Mouse (Mus musculus): ENCODE results near the gene Nfia. TPM values are rescaled to one million over a fixed set of nuclear protein-coding genes. Genes with fewer than 3 reads are reported as not detected.

Nfia gene
- polyA plus RNA-seq, 1 experiment from 2014 or later: 78.4 TPM

DNA sequence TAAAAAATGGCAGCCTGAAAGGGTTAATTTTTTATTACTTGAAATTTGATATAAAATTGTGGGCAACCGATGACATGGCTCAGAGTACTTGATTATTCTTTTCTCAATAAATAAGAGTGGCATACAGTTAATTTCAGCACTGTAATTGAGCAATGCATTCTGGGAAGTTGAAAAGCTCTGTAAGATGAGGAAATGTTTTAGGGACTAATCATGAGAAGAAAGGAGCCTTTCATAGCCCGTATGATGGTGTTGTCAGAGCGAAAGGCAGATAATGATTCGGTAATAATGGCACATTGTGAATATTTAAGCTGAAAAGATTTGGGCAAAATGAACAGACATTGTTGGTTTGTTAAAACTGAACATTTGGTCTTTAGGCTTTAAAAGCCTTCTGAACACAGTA, 133.3 kb downstream of the Nfia start:
- Histone ChIP-seq H3K4me1 (ENCODE audit: control insufficient read depth, insufficient read depth, low read length) (peaks cover 3% of the 10 kb centered on the region; the same call in 1 of the 2 replicates), H3K27me3 (ENCODE audit: control insufficient read depth, insufficient read depth, low read length) (no peaks in the 10 kb centered on the region), H3K36me3 (ENCODE audit: control insufficient read depth, insufficient read depth, low read length) (no peaks in the 10 kb centered on the region), H3K9ac (replicated peaks; ENCODE audit: low read depth, low read length) (no peak overlapping the region), H3K4me3 (ENCODE audit: low read depth, low read length) (no peak overlapping the region), H3K4me2 (replicated peaks; ENCODE audit: low read depth, low read length) (no peak overlapping the region), H3K27ac (ENCODE audit: low read length) (no peak overlapping the region), H3K9me3 (ENCODE audit: control insufficient read depth, low read depth, low read length) (no peaks in the 10 kb centered on the region)
- 69% methylated on average over 4 of the region's 4 CpGs for WGBS
- ATAC-seq (ENCODE audit: insufficient number of reproducible peaks, insufficient read depth, low FRiP score, low read depth): no peak

DNA sequence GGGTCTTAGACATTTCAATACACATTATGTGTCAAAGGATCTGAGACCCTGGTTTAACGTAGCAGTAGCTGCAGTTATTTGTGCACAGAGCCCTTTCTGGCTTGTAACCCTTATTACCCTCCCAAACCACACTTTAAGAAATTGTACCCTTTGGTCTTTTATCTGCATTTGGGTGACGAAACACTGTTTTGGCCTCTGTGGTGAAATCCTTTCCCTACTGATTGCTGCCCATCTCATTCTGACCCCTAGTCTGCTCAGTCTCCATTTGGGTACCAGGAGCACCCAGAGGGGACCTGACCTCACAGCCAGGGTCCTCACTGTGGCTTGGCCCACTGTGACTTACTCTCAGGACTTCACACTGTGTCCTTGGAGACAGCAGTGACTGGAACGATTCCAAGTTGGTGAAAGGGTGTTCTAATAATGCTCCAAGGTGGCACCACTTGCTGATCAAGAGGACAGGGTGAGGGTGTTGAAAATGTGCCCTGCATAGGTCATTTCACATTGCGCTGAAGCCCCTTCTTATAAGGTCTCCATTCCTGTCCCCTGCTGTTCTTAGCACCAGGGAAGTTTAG, 136.1 kb downstream of the Nfia start:
- no peak for ATAC-seq (ENCODE audit: insufficient number of reproducible peaks, insufficient read depth, low FRiP score, low read depth)
- H3K27me3 ChIP-seq (ENCODE audit: control insufficient read depth, insufficient read depth, low read length): no peaks in the 10 kb centered on the region
- no peak overlapping the region for H3K4me2 ChIP-seq (replicated peaks; ENCODE audit: low read depth, low read length)
- H3K4me1 ChIP-seq (ENCODE audit: control insufficient read depth, insufficient read depth, low read length): peaks cover 3% of the 10 kb centered on the region; the same call in 1 of the 2 replicates
- H3K27ac ChIP-seq (ENCODE audit: low read length): no peak overlapping the region
- no peaks in the 10 kb centered on the region for H3K36me3 ChIP-seq (ENCODE audit: control insufficient read depth, insufficient read depth, low read length)
- no peak overlapping the region for H3K4me3 ChIP-seq (ENCODE audit: low read depth, low read length)
- no peak overlapping the region for H3K9ac ChIP-seq (replicated peaks; ENCODE audit: low read depth, low read length)
- H3K9me3 ChIP-seq (ENCODE audit: control insufficient read depth, low read depth, low read length): no peaks in the 10 kb centered on the region
- WGBS: 76% methylated on average over 4 of the region's 4 CpGs

DNA sequence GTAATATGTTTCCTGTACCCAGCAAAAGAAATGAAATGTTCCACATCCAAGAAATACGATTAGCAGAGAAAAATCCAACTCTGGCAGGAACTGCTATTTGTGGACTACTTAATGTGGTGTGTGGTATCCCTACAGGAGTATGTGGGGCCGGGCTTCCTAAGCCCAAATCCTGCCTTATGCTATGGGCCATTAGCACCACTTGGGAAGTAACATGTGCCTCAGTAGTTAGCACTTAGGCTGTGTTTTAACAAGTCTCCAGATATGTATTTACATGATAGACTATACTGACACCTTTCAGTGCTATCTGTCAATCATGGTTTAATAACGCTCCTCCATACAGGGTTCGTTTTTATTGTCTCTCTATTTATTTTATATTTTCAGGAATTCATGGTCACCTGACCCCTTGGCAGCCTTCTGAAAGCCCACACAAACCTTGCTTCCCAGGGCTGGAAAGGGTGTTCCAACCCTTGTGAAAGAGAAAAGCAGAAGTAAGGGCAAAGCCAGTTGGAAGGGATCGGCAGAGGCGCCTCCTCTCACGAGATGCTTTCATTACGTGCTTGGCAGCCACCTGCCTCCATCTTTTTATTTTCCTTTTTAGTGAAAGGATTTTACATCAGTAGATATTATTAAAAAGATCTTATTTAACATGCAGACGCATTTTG, 137.7 kb downstream of the Nfia start:
- Histone ChIP-seq H3K27me3 (ENCODE audit: control insufficient read depth, insufficient read depth, low read length) (no peaks in the 10 kb centered on the region), H3K4me3 (ENCODE audit: low read depth, low read length) (no peak overlapping the region), H3K9me3 (ENCODE audit: control insufficient read depth, low read depth, low read length) (no peaks in the 10 kb centered on the region), H3K27ac (ENCODE audit: low read length) (no peak overlapping the region), H3K36me3 (ENCODE audit: control insufficient read depth, insufficient read depth, low read length) (no peaks in the 10 kb centered on the region), H3K4me2 (replicated peaks; ENCODE audit: low read depth, low read length) (no peak overlapping the region), H3K9ac (replicated peaks; ENCODE audit: low read depth, low read length) (no peak overlapping the region), H3K4me1 (ENCODE audit: control insufficient read depth, insufficient read depth, low read length) (peaks cover 3% of the 10 kb centered on the region; the same call in 1 of the 2 replicates)
- no peak for ATAC-seq (ENCODE audit: insufficient number of reproducible peaks, insufficient read depth, low FRiP score, low read depth)
- WGBS: 86% methylated on average over 9 of the region's 9 CpGs

DNA sequence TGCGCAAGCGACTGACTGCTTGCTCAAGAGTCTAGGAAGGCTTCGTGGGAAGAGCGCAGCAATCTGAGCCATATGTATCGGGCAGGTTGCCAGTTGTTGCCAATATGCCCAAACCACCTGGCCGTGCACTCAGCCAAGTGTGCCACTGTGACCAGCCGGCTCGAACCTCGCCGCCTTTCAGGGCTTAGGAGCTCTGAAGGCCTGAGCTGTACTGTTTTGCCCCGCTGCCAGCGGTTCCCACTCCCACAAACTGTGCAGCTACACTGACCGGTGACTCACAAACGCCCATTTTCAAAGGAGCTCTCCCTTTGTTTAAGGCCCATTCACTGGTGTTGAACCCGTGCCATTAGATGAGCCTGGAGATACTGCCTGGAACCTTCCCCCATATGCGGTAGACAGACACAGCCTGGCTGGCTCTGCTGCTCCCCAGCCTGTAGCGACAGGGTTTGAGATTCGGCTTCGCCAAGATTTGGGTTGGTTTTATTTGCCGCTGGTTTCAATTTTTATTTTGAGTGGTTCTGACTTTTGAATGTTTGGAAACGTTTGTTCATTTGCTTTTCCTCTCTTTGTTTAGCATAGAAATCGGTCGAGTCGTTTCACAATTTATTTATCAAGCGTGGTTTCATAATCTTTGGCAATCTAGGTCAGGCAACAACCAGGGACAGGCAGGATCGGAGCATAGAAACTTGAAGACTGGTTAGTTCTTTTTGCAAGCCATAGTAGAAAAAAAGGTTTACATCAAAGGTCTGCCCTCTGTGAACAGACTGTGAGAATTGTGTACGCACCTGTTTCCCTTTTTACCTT, 138.4 kb downstream of the Nfia start:
- Histone ChIP-seq H3K27ac (ENCODE audit: low read length) (no peak overlapping the region), H3K4me3 (ENCODE audit: low read depth, low read length) (no peak overlapping the region), H3K4me2 (replicated peaks; ENCODE audit: low read depth, low read length) (no peak overlapping the region)

DNA sequence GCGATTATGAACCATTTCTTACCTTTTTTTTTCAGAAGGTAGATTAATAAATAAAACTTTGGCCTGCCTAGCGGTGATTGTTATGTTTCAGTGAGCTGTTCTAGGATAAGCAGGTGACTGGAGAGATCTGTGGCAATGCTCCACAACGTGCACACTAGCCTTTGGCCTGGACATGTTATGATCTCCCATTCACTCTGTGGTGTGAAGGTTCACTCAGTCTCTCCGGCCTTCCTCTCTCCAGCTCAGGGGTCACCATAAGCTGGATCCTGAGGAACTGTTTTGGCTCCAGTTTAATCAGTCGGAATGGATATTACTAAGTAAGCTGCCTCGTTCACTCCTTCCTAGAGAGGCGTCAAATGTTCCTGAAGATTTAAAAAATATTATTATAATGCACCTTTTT, 139.2 kb downstream of the Nfia start:
- no peaks in the 10 kb centered on the region for H3K9me3 ChIP-seq (ENCODE audit: control insufficient read depth, low read depth, low read length)
- 87% methylated on average over 7 of the region's 7 CpGs for WGBS
- ATAC-seq (ENCODE audit: insufficient number of reproducible peaks, insufficient read depth, low FRiP score, low read depth): no peak

More for the DNA sequence above, 138.4 kb downstream of the Nfia start:
- Histone ChIP-seq H3K9ac (replicated peaks; ENCODE audit: low read depth, low read length) (no peak overlapping the region), H3K4me1 (ENCODE audit: control insufficient read depth, insufficient read depth, low read length) (peaks cover 3% of the 10 kb centered on the region; the same call in 1 of the 2 replicates), H3K27me3 (ENCODE audit: control insufficient read depth, insufficient read depth, low read length) (no peaks in the 10 kb centered on the region), H3K36me3 (ENCODE audit: control insufficient read depth, insufficient read depth, low read length) (no peaks in the 10 kb centered on the region), H3K9me3 (ENCODE audit: control insufficient read depth, low read depth, low read length) (no peaks in the 10 kb centered on the region)
- ATAC-seq (ENCODE audit: insufficient number of reproducible peaks, insufficient read depth, low FRiP score, low read depth): no peak
- WGBS: 91% methylated on average over 27 of the region's 27 CpGs

DNA sequence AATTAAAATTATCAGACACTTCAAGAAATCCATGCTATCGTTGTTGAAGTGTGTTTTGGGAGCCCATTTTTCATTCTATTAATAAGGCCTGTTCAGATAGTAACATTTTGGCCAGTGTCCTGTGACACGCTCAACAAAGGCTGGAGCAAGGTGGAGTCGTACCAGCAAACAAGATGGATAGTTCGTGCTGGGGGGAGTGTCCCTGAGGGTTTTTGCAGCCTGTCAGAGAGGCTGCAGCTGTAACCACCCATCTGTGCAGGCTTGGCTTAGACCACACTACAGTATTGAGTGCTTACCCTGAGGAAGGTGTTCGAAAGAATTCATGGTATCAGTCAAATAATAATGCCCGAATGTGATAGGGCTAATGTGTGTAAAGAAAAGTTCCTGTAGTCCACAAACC, 139.6 kb downstream of the Nfia start:
- Histone ChIP-seq H3K4me3 (ENCODE audit: low read depth, low read length) (no peak overlapping the region), H3K27me3 (ENCODE audit: control insufficient read depth, insufficient read depth, low read length) (no peaks in the 10 kb centered on the region), H3K36me3 (ENCODE audit: control insufficient read depth, insufficient read depth, low read length) (no peaks in the 10 kb centered on the region), H3K9ac (replicated peaks; ENCODE audit: low read depth, low read length) (no peak overlapping the region), H3K4me2 (replicated peaks; ENCODE audit: low read depth, low read length) (no peak overlapping the region), H3K27ac (ENCODE audit: low read length) (no peak overlapping the region), H3K4me1 (ENCODE audit: control insufficient read depth, insufficient read depth, low read length) (peaks cover 3% of the 10 kb centered on the region; the same call in 1 of the 2 replicates), H3K9me3 (ENCODE audit: control insufficient read depth, low read depth, low read length) (no peaks in the 10 kb centered on the region)
- WGBS: 70% methylated on average over 6 of the region's 6 CpGs
- ATAC-seq (ENCODE audit: insufficient number of reproducible peaks, insufficient read depth, low FRiP score, low read depth): no peak

More for the DNA sequence above, 139.2 kb downstream of the Nfia start:
- H3K9ac ChIP-seq (replicated peaks; ENCODE audit: low read depth, low read length): no peak overlapping the region
- no peak overlapping the region for H3K4me3 ChIP-seq (ENCODE audit: low read depth, low read length)
- no peaks in the 10 kb centered on the region for H3K36me3 ChIP-seq (ENCODE audit: control insufficient read depth, insufficient read depth, low read length)
- no peak overlapping the region for H3K27ac ChIP-seq (ENCODE audit: low read length)
- no peaks in the 10 kb centered on the region for H3K27me3 ChIP-seq (ENCODE audit: control insufficient read depth, insufficient read depth, low read length)
- H3K4me2 ChIP-seq (replicated peaks; ENCODE audit: low read depth, low read length): no peak overlapping the region
- peaks cover 3% of the 10 kb centered on the region; the same call in 1 of the 2 replicates for H3K4me1 ChIP-seq (ENCODE audit: control insufficient read depth, insufficient read depth, low read length)

DNA sequence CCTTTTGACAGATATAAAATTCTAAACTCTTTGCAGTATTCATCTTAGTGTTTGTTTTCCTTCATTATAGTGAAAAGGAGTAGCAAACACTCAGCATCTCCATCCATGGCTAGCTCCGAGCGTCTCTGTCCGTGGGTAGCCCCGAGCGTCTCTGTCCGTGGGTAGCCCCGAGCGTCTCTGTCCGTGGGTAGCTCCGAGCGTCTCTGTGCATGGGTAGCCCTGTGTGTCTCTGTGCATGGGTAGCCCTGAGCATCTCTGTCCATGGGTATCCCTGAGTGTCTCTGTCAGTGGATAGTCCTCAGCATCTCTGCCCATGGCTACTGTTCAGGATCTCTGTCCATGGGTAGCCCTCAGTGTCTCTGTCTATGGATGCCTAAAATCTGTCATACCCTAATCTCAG, 140.0 kb downstream of the Nfia start:
- H3K9me3 ChIP-seq (ENCODE audit: control insufficient read depth, low read depth, low read length): no peaks in the 10 kb centered on the region
- no peak overlapping the region for H3K4me3 ChIP-seq (ENCODE audit: low read depth, low read length)
- H3K4me2 ChIP-seq (replicated peaks; ENCODE audit: low read depth, low read length): no peak overlapping the region
- H3K4me1 ChIP-seq (ENCODE audit: control insufficient read depth, insufficient read depth, low read length): peaks cover 3% of the 10 kb centered on the region; the same call in 1 of the 2 replicates
- ATAC-seq (ENCODE audit: insufficient number of reproducible peaks, insufficient read depth, low FRiP score, low read depth): no peak
- H3K27ac ChIP-seq (ENCODE audit: low read length): no peak overlapping the region
- WGBS: 97% methylated on average over 11 of the region's 11 CpGs
- no peaks in the 10 kb centered on the region for H3K36me3 ChIP-seq (ENCODE audit: control insufficient read depth, insufficient read depth, low read length)
- H3K9ac ChIP-seq (replicated peaks; ENCODE audit: low read depth, low read length): no peak overlapping the region
- no peaks in the 10 kb centered on the region for H3K27me3 ChIP-seq (ENCODE audit: control insufficient read depth, insufficient read depth, low read length)

DNA sequence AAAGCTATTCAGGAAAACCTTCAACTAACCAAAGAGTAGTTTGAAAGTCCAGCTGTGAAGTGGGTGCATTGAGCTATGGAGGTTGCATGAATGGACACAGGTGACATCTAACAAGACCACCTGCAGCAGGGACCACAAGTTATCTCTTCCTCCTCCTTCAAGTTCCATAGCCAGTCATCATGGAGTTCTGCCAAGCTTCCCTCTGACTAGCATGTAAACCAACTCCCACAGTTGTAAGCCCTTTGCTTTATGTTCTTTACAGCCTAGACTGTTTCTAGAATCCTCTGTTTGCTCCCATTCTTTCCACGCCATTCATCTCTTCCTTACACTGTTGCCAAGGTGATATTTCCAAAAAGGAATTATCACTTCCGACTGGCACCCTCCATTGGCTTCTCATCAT, 141.8 kb downstream of the Nfia start:
- H3K4me3 ChIP-seq (ENCODE audit: low read depth, low read length): no peak overlapping the region
- no peak for ATAC-seq (ENCODE audit: insufficient number of reproducible peaks, insufficient read depth, low FRiP score, low read depth)
- no peaks in the 10 kb centered on the region for H3K4me1 ChIP-seq (ENCODE audit: control insufficient read depth, insufficient read depth, low read length)
- 85% methylated on average over 2 of the region's 2 CpGs for WGBS
- no peak overlapping the region for H3K27ac ChIP-seq (ENCODE audit: low read length)
- H3K9me3 ChIP-seq (ENCODE audit: control insufficient read depth, low read depth, low read length): no peaks in the 10 kb centered on the region
- H3K9ac ChIP-seq (replicated peaks; ENCODE audit: low read depth, low read length): no peak overlapping the region
- no peaks in the 10 kb centered on the region for H3K36me3 ChIP-seq (ENCODE audit: control insufficient read depth, insufficient read depth, low read length)
- no peak overlapping the region for H3K4me2 ChIP-seq (replicated peaks; ENCODE audit: low read depth, low read length)
- H3K27me3 ChIP-seq (ENCODE audit: control insufficient read depth, insufficient read depth, low read length): no peaks in the 10 kb centered on the region

Measured in stomach, embryonic 14.5 days (tissue).